Mouse (Mus musculus) activated CD4-positive, CD25-positive, alpha-beta regulatory T cell (primary cell): Measurements from ENCODE around the gene Elfn2. TPM values are rescaled to one million over a fixed set of nuclear protein-coding genes. Genes with fewer than 3 reads are reported as not detected.

Source experiments
- polyA plus RNA-seq, 2 experiments: library from polyadenylated mRNA; unstranded; fragments of 100-300 nt; shearing (Covaris generic); gene quantifications; one replicate each; pipeline ENCODE4 v1.2.1; 2017

The Elfn2 gene
- under 1 TPM in 1 of 2 experiments, not detected in 1; 0.02 TPM for polyA plus RNA-seq

GRCm38 (mm10) chr15:78718290-78719250, at the start of gene Elfn2:
Gene Elfn2 (minus strand): TSS chr15:78718771.

Other genes with a start within 250 kb of the Elfn2 start
- 1,000 to 10,000 TPM in 1 of 2 experiments, 100 to 1,000 TPM in 1; 748 to 1,240 TPM for gene Il2rb, start 223.5 kb downstream of the Elfn2 start, polyA plus RNA-seq
- 10 to 100 TPM in 1 of 2 experiments, 1 to 10 TPM in 1; 1.6 to 20.3 TPM for gene C1qtnf6, start 187.4 kb downstream of the Elfn2 start, polyA plus RNA-seq
- gene Sstr3, start 174.1 kb downstream of the Elfn2 start, polyA plus RNA-seq = under 1 TPM; 0.38 to 0.58 TPM
- gene Rac2, start 146.0 kb downstream of the Elfn2 start, polyA plus RNA-seq = 1,000 to 10,000 TPM; 2,743 to 3,239 TPM
- gene Cyth4, start 121.7 kb downstream of the Elfn2 start, polyA plus RNA-seq = 100 to 1,000 TPM; 175 to 342 TPM
- gene Mfng, start 54.7 kb upstream of the Elfn2 start, polyA plus RNA-seq = 100 to 1,000 TPM in 1 of 2 experiments, 10 to 100 TPM in 1; 74.5 to 116 TPM
- under 1 TPM in 1 of 2 experiments, not detected in 1; 0.19 TPM for gene Card10, start 84.3 kb upstream of the Elfn2 start, polyA plus RNA-seq
- under 1 TPM; 0.14 to 0.18 TPM for gene Cdc42ep1, start 123.9 kb upstream of the Elfn2 start, polyA plus RNA-seq
- not detected for gene Lgals2, start 136.8 kb upstream of the Elfn2 start, polyA plus RNA-seq
- 10 to 100 TPM; 43.5 to 61.3 TPM for gene Gga1, start 158.4 kb upstream of the Elfn2 start, polyA plus RNA-seq
- gene Gm49510, start 180.9 kb upstream of the Elfn2 start, polyA plus RNA-seq = under 1 TPM; 0.68 to 0.75 TPM
- gene Sh3bp1, start 181.0 kb upstream of the Elfn2 start, polyA plus RNA-seq = 100 to 1,000 TPM; 165 to 207 TPM
- 10 to 100 TPM; 16.6 to 18.3 TPM for gene Pdxp, start 195.1 kb upstream of the Elfn2 start, polyA plus RNA-seq
- gene Lgals1, start 208.0 kb upstream of the Elfn2 start, polyA plus RNA-seq = 1,000 to 10,000 TPM in 1 of 2 experiments, 100 to 1,000 TPM in 1; 544 to 1,308 TPM
- gene Nol12, start 216.2 kb upstream of the Elfn2 start, polyA plus RNA-seq = 10 to 100 TPM; 49.9 to 50.4 TPM
- gene Triobp, start 229.0 kb upstream of the Elfn2 start, polyA plus RNA-seq = 10 to 100 TPM; 54.7 to 95.1 TPM